Mouse (Mus musculus) R1 (cell line): ENCODE results near the gene Edn1.

Experiments used
- DNase-seq: peaks from one replicate; pipeline ENCODE4 v3.0.0-alpha.2; 2018; ENCODE audit warnings: low read depth, low spot score

The Edn1 gene

DNA sequence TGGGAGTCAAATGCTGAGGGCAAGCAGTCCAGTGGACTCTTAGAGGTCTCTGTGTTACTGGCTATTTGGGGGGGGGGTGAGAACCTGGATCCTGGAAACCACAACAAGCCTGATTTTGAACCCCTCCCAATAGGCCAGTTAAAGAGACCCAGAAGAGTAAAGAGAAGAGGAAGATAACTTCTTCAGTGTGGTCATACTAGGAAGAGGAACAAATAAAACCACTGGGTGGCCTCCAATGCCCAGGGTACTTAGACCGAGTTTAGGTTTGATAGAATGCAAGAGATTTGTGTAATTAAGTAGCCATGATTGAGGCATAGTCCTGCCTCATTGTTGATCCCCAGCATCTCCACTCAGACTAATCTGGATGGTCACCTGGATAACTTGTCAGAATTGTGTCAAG is 14.4 kb downstream of the Edn1 start:
- DNase-seq, result no peak

DNA sequence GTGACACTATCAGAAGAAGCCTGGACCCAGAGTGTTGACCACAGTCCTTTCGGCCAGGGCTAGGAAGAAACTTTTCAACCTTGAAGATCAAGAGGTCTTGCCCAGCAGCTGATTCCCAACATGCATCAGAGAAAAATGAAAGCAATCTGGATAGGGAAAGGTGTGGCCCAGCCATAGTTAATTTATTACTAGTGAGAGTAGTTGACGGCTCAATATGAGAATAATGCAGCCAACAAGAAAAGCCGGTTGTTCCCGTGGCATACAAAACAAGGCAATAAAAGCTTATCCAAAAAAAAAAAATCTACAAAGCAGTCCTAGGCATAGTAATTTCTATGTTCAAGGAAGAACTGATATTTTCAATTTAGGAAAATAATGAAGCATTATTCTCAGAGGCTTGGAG is 16.5 kb downstream of the Edn1 start:
- DNase-seq, result no peak

DNA sequence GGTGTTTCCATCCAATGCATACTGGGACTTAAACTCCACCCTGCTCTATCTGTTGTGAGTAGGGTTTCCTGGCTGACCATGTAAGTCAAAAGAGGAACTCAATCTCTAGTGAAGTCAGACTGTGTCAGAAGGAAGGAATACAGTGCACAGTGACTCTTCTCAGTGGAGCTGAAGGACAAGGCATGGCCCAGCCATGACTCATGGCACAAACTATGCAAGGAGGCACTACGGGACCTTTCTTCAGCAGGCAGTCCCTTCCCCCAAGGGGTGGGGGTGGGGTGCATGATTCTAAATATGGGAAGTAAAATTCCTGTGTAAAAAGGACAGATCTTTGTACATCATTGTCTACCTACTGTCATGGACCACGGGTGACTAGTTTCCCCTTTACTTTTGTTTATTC is 27.3 kb downstream of the Edn1 start:
- DNase-seq, result no peak

DNA sequence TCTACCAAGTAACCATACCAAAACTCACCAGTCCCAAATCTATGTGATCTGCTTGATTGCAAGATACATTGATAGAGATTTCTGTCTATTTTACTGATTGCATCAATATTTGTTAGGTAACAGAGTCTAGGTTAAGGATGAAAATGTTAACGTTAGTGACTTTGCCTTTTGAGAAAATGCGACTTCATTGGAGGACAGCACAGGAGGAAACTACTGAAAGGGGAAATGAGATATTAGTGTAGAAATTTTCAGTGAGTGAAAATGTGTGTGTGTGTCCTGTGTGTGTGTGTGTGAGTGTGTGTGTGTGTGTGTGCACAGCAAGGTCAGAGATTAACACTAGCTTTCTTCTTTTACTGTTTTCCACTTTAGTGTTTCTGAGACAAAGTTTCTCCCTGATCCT is 29.8 kb downstream of the Edn1 start:
- no peak for DNase-seq

DNA sequence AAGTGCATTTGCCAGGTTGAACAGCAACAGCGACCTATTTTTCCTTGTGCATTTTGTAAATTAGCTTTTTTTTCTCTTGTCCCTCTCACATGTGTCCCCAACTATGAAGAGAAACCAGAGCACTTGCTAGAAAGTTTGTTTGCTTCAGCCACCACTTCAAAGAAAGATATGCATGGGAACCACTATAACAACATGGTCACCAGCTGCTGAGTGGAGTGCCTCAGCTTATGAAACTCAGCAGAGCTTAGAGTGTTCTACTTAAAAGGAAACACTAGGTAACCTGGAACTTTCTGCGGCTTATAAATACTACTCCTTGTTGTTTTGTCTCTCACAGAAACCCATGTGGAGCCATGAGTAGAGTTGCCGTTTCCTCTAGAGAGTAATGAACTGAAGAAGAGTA is 33.7 kb downstream of the Edn1 start:
- no peak for DNase-seq

DNA sequence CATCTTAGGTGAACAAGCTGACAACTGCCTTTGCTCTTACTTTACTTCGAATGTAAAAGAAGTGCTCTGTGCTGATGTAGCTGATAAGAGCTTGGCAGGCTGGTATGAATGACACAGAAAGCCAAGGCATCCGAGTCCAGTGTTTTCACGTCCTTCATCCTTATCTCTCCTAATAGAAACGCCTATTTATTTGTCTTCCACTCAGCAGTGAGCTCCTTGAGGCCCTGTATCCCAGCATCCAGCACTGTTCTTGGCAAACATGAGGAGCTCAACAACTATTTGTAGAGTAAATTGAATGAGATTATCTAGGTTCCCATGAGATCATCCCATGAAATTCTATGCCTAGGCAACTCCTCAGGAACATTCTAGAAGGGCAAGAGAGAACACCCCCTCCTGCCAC is 35.1 kb downstream of the Edn1 start:
- no peak for DNase-seq

DNA sequence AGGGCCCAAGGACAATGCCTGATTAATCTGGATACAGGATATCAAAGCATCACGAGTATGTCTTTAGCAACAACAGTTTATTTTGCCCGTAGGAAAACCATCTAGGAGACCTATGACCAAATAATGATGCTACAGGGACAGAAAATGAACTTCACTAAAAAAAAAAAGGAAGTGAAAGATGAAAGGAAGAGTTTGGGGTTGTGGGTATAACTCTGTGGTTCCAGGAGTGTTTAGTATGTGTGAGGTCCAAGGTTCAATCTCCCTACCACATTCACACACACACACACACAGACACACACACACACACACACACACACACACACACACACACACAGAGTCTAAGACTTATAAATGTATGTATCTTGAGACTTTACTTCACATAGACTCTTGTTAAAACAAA is 35.8 kb downstream of the Edn1 start:
- DNase-seq, result no peak

DNA sequence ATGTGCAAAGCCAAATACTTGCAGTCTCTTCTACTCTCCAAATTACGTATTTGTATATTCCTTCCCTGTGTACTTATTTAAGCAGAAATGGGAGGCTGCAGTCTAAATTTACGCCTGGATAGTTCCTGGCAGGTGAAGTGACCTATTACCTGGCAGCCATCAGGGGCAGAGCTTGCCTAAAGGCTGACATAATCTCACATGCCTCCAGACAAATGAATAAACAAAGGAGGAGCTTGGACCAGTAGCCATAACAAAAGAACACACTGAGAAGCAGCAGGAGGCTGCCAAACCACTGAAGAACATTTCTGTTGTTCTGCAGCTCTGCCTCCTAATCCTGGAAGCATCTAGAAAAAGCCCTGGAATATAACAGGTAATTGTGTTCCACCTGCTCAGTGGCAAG is 38.2 kb downstream of the Edn1 start:
- DNase-seq, result peak; percentile 76

DNA sequence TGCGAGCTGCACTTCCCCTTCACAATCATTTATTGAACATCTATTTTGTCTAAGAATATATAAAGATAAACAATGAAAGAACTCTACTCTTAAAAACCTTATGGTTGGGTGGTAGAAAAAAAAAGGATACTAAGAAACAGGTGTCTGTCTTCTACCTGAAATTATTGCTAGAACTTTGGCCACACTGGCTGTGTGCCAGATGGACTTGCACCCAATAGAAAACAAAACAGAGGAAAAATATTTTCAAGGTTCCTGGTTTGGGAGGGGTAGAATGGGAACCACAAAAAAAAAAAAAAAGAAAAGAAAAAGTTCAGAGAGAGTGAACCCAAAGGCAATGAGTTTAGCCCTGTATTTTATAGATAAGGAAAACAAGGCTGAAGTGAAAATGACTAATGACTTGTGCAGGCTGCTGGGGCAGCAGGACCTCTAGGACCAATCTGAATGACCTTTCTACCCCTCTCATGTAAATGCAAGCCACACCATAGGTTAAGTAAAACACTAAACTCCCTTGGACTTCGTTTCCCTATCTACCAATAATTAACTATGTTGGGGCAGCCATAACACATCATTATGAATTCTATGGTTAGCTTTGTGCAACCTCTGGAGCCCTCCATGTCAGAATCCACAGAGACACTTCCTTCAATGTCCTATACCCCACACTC is 40.7 kb downstream of the Edn1 start:
- DNase-seq, result no peak

DNA sequence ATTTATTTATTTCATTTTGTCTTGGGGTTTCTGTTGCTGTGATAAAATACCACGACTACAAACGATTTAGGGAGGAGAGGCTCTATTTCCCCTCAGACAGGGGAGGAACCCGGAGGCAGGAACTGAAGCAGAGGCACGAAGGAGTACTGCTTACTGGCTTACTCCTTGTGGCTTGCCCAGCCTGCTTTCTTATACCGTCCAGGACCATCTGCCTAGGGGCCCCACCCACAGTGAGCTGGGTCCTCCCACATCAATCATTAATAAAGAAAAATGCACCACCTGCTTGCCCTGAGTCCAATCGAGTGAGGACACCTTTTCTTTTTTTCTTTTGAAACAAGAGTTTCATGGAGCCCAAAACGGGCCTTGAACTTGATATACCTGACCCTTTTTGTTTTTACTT is 44.2 kb downstream of the Edn1 start:
- no peak for DNase-seq

DNA sequence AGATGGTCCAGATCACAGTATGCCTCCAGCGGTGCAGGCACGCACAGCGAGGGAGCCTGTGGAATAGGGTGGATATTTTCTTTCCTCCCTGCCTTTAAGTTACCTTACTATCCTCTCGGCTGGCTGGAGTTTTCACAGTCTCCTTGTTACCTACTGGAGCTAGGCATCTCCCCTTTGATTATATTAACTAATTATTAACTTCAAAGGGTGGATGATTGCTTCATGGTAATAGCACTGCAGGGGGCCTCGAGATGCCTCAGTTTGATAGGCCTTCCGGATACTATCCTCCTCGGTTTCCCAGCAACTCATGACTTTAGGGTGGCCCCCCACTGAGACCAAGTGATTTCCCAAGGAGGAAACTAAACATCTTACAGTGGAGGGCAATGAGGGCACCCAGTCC is 45.1 kb downstream of the Edn1 start:
- peak; percentile 59 for DNase-seq

DNA sequence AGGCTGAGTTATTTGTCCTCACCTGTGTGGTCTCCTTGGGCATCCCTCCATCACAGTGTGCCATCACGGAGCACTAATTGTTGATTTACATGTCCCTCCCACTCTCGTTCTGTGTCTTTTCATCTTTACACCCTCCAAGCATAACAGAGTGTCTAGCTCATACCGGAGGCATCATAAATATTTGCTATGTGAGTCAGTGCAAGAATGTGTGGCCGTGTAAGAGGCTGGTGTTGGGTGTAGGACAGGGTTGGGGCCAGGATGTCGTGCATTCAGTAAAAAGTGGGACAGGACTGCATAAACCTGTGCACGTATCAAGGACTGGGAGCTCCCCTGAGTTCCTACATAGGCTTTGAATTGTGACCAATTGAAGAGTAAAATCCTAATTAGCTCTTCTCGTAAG is 50.4 kb downstream of the Edn1 start:
- no peak for DNase-seq
